Mouse (Mus musculus) testis, adult 10 weeks (tissue): ENCODE results near the gene Gucd1. TPM values are rescaled to one million over a fixed set of nuclear protein-coding genes. Genes with fewer than 3 reads are reported as not detected.

Experiments
- polyA plus RNA-seq: library from polyadenylated mRNA; stranded (reverse); fragments of 350-450 nt; fragmentation: Illumina TruSeq; extraction: RNeasy Lipid Tissue Mini Kit (QIAGEN cat#74804); gene quantifications from one replicate; pipeline ENCODE4 v1.2.3, GENCODE M21; 2014; ENCODE audit warnings: low read depth, low replicate concordance

Gene Gucd1
- 3.8 TPM for polyA plus RNA-seq

GRCm38 (mm10) chr10:75517758-75518143, at the start of gene Gucd1:
Gene Gucd1, minus strand, starts transcription at chr10:75517972.

GRCm38 (mm10) chr10:75561071-75561654, 43.4 kb upstream of the Gucd1 start, which contains the start of gene Ggt1:
Gene Ggt1, plus strand, starts transcription at chr10:75561604.

GRCm38 (mm10) chr10:75559676-75560548, 42.1 kb upstream of the Gucd1 start, which contains the start of gene Lrrc75b:
Gene Lrrc75b, minus strand, starts transcription at chr10:75560330.

GRCm38 (mm10) chr10:75517073-75517757, 557 bp downstream of the Gucd1 start, which contains the start of gene Snrpd3:
Gene Snrpd3, plus strand, starts transcription at chr10:75517551.

GRCm38 (mm10) chr10:75400958-75401357, 116.8 kb downstream of the Gucd1 start, which contains the start of gene Upb1:
Gene Upb1, plus strand, starts transcription at chr10:75401115.

GRCm38 (mm10) chr10:75316872-75316907, 201.1 kb downstream of the Gucd1 start, which contains the start of gene Adora2a:
Gene Adora2a, plus strand, starts transcription at chr10:75316877.

Other genes starting within 250 kb of the Gucd1 start
- not detected for gene Adora2a, start 201.1 kb downstream of the Gucd1 start, polyA plus RNA-seq
- gene Upb1, start 116.9 kb downstream of the Gucd1 start, polyA plus RNA-seq: 0.07 TPM
- gene Snrpd3, start 421 bp downstream of the Gucd1 start, polyA plus RNA-seq: 19.3 TPM
- 0.98 TPM for gene Lrrc75b, start 42.4 kb upstream of the Gucd1 start, polyA plus RNA-seq
- not detected for gene Ggt1, start 43.6 kb upstream of the Gucd1 start, polyA plus RNA-seq
- 0.18 TPM for gene Ggt5, start 71.4 kb upstream of the Gucd1 start, polyA plus RNA-seq
- 0.55 TPM for gene Susd2, start 126.0 kb upstream of the Gucd1 start, polyA plus RNA-seq
- gene Cabin1, start 246.4 kb upstream of the Gucd1 start, polyA plus RNA-seq: 3.8 TPM